ENCODE assay signal across 13 mouse cellular contexts in the genomic region with DNA sequence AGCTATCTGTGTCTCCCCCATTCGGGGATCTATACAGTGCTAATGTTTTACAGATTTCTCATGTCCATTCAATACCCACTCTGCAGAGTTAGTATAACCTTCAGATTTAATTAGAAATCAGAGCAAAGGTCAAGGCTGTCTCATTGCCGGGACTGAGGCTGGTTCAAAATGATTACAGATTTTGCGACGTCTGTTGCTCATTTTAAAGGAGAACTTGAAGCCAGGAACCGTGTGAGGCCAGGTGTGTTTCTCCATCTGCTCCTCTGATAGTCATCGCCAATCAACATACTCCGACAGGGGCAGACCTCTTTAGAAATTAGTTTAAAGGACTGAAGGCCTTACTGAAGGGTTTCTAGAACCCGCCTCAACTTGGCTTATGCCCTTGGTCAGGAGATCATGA.
"Had no signal": no experiment of that assay in that cellular context is flagged by ENCODE, and none has a peak within 500 bp of the region (broad histone marks: within the 10 kb centered on the region; RNA-seq: fewer than 3 reads in every experiment).

No protein-coding gene starts in this region.

- H3K36me3 ChIP-seq: midbrain, embryonic 10.5 days; neural tube, embryonic 15.5 days had no signal

- ATAC-seq: lung, postnatal 0 days had no signal

- H3K9ac ChIP-seq: liver, embryonic 14.5 days; neural tube, embryonic 15.5 days had no signal

- H3K27me3 ChIP-seq: neural tube, embryonic 15.5 days had no signal

- H3K27ac ChIP-seq: layer of hippocampus, adult 2 months; liver, embryonic 14.5 days; midbrain, embryonic 10.5 days; neural tube, embryonic 15.5 days had no signal

- H3K4me2 ChIP-seq: neural tube, embryonic 15.5 days had no signal

- H3K4me1 ChIP-seq: neural tube, embryonic 15.5 days had no signal

- DNase-seq: kidney, postnatal 10 days; kidney, postnatal 4 days; lung, adult 2 months; lung, postnatal 36 days; right cerebral cortex, adult 18-20 months; thymus, adult 18-20 months; thymus, postnatal 14 days had no signal

- H3K9me3 ChIP-seq: midbrain, embryonic 10.5 days; neural tube, embryonic 15.5 days had no signal

- H3K4me3 ChIP-seq: layer of hippocampus, adult 2 months; midbrain, embryonic 10.5 days; myocyte; neural tube, embryonic 15.5 days had no signal
